Mouse (Mus musculus) neutrophil, adult 65 days (primary cell): ENCODE measurements around the gene Aldh8a1. TPM values are rescaled to one million over a fixed set of nuclear protein-coding genes. Genes with fewer than 3 reads are reported as not detected.

Source experiments
- total RNA-seq: library from RNA; stranded (reverse); gene quantifications from 2 replicates; pipeline ENCODE4 v1.2.4, GENCODE M21; 2023

Gene Aldh8a1
- not detected in 2 replicates for total RNA-seq

DNA sequence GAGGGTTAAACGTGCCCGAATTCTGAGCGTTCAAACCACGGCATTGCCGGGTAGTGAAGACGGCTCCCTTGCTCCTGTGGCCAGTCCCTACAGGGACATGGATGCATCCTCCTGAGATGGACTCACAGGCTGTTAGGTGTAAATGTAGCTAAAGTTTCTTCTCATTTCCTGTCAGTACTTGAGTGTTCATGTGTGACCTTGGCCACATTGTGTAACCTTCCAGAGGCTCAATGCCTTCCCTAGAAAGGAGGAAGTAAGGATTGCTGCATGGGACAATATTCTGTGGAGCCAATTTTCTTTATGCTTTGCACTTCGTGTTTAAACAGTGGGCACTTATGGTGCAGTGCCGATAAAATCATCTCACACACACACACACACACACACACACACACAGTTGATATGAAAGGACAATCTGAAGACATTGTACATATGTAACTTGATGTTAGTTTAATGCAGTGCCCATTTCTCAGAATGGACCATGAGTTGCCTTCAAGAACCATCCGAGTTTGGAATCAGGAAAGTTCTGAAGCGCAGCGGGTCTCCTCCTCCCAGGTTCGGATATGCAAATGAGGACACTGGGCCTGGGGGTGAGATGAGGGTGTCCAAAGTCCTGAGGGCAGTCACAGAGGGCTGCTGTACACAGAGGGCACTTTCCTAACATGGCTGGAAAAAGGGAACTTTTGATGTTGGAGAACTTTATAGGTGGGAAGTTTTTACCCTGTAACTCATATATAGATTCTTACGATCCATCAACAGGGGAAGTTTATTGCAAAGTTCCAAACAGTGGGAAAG is at the start of gene Aldh8a1:
TSS of gene Aldh8a1 (plus strand) at position 610 of the 792 bp plus-strand sequence.

Other genes with a start within 250 kb of the Aldh8a1 start
- gene Myb, start 216.3 kb upstream of the Aldh8a1 start, total RNA-seq = 43.2 and 45.6 TPM in 2 replicates
- gene Hbs1l, start 81.3 kb upstream of the Aldh8a1 start, total RNA-seq = 53.7 and 69.7 TPM in 2 replicates
- gene 1700020N01Rik, start 215.9 kb downstream of the Aldh8a1 start, total RNA-seq = not detected in 2 replicates